Mouse (Mus musculus): ENCODE data around the gene Acsl5. TPM values are rescaled to one million over a fixed set of nuclear protein-coding genes. Genes with fewer than 3 reads are reported as not detected.

Acsl5 gene
- polyA plus RNA-seq, 1 experiment: 30.2 TPM

DNA sequence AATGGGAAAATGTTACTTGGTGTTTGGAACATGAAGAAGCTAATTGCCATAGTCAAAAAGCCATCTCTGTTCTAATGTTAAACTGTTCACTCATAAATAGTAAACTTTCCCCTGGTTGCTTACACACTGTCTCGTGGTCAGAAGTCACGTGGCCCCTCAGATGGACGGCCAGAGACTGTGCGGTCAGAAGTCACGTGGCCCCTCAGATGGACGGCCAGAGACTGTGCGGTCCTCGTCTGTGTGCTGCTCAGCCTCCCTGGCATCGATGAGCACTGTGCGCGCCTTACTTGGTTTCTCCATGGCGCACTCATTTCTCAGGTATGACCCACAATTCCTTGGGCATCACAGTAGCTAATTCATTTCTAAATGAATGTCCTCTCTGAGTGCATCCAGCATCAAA lies 84.7 kb downstream of the Acsl5 start:
- Histone ChIP-seq H3K4me3 (ENCODE audit: insufficient read depth, poor library complexity, severe bottlenecking) (no peak overlapping the region), H3K79me2 (ENCODE audit: control insufficient read depth, insufficient read depth) (no peaks in the 10 kb centered on the region), H3ac (ENCODE audit: control insufficient read depth, insufficient read length, low read depth) (peak overlapping the region; percentile 35), H3K36me3 (ENCODE audit: control insufficient read depth, insufficient read depth) (peaks cover 32% of the 10 kb centered on the region), H3K79me3 (ENCODE audit: low read depth) (peaks cover 4% of the 10 kb centered on the region), H3K27me3 (ENCODE audit: control insufficient read depth, insufficient read depth, insufficient read length) (no peaks in the 10 kb centered on the region)
- TF ChIP-seq FOSL1 (IDR thresholded peaks at IDR 0.05; ENCODE audit: insufficient read depth, low read length, poor library complexity, severe bottlenecking): no peak
- TF ChIP-seq CTCF (IDR thresholded peaks at IDR 0.05; ENCODE audit: control insufficient read depth, insufficient read depth, insufficient read length): no peak
- TF ChIP-seq CEBPB (IDR thresholded peaks at IDR 0.05; ENCODE audit: low read depth): no peak
- TF ChIP-seq MAX (IDR thresholded peaks at IDR 0.05): no peak
- no peak for TF ChIP-seq USF1 (IDR thresholded peaks at IDR 0.05; ENCODE audit: low read depth)
- TF ChIP-seq MYOD1 (IDR thresholded peaks at IDR 0.05; ENCODE audit: control insufficient read depth, insufficient read length, low read depth): no peak
- TF ChIP-seq MYOG (IDR thresholded peaks at IDR 0.05; ENCODE audit: control insufficient read depth, extremely low read depth, insufficient read length): no peak

DNA sequence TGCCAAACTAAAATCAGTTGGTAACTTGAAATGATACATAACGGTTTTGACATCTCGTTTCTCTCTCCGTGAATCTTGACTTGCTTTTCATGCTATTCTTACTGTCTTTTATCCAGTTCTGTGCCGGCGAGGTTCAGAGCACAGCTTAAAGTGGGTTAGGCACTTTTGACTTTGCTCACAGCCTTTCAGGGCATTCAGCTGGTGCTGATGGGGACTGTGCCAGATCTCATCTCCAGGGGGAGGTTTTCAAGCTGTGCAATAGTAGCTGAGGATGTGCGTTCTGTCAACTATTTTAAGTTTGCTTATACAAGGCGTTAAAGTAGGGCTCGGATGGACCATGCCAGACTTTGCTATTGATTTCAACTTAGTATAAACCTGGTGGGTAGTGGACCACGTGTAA lies 85.3 kb downstream of the Acsl5 start:
- Histone ChIP-seq H3K27me3 (ENCODE audit: control insufficient read depth, insufficient read depth, insufficient read length) (no peaks in the 10 kb centered on the region), H3K79me2 (ENCODE audit: control insufficient read depth, insufficient read depth) (no peaks in the 10 kb centered on the region), H3K79me3 (ENCODE audit: low read depth) (peaks cover 4% of the 10 kb centered on the region), H3K36me3 (ENCODE audit: control insufficient read depth, insufficient read depth) (peaks cover 26% of the 10 kb centered on the region), H3ac (ENCODE audit: control insufficient read depth, insufficient read length, low read depth) (no peak overlapping the region), H3K4me3 (ENCODE audit: insufficient read depth, poor library complexity, severe bottlenecking) (no peak overlapping the region)
- TF ChIP-seq USF1 (IDR thresholded peaks at IDR 0.05; ENCODE audit: low read depth) (no peak), FOSL1 (IDR thresholded peaks at IDR 0.05; ENCODE audit: insufficient read depth, low read length, poor library complexity, severe bottlenecking) (no peak), MAX (IDR thresholded peaks at IDR 0.05) (no peak), CTCF (IDR thresholded peaks at IDR 0.05; ENCODE audit: control insufficient read depth, insufficient read depth, insufficient read length) (no peak), MYOG (IDR thresholded peaks at IDR 0.05; ENCODE audit: control insufficient read depth, extremely low read depth, insufficient read length) (no peak), CEBPB (IDR thresholded peaks at IDR 0.05; ENCODE audit: low read depth) (no peak)

DNA sequence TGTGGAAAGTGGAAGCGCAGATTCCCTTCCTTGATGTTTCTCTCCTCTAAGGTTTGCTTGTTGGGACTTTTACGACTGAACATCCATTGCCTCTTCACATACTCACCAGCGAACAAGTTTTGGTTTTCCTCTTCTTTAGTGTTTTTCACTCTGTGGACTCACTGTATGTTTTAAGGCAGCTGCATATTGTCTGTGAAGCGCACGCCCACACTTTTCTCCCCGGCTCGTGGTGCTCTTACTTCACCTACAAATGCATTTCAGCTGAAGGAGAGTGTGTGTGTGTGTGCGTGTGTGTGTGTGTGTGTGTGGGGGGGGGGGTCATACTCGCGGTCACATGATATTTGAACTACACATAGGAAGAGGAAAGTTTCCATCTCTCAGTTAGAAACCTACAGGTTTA lies 85.9 kb downstream of the Acsl5 start:
- no peak overlapping the region for H3ac ChIP-seq (ENCODE audit: control insufficient read depth, insufficient read length, low read depth)
- H3K79me2 ChIP-seq (ENCODE audit: control insufficient read depth, insufficient read depth): no peaks in the 10 kb centered on the region
- no peak for TF ChIP-seq CEBPB (IDR thresholded peaks at IDR 0.05; ENCODE audit: low read depth)
- no peak for TF ChIP-seq MYOG (IDR thresholded peaks at IDR 0.05; ENCODE audit: control insufficient read depth, extremely low read depth, insufficient read length)
- TF ChIP-seq MAX (IDR thresholded peaks at IDR 0.05): no peak
- no peak for TF ChIP-seq CTCF (IDR thresholded peaks at IDR 0.05; ENCODE audit: control insufficient read depth, insufficient read depth, insufficient read length)
- no peak for TF ChIP-seq USF1 (IDR thresholded peaks at IDR 0.05; ENCODE audit: low read depth)
- no peak for TF ChIP-seq MYOD1 (IDR thresholded peaks at IDR 0.05; ENCODE audit: control insufficient read depth, insufficient read length, low read depth)
- no peak for TF ChIP-seq FOSL1 (IDR thresholded peaks at IDR 0.05; ENCODE audit: insufficient read depth, low read length, poor library complexity, severe bottlenecking)
- no peak overlapping the region for H3K4me3 ChIP-seq (ENCODE audit: insufficient read depth, poor library complexity, severe bottlenecking)
- H3K79me3 ChIP-seq (ENCODE audit: low read depth): peaks cover 4% of the 10 kb centered on the region
- H3K27me3 ChIP-seq (ENCODE audit: control insufficient read depth, insufficient read depth, insufficient read length): no peaks in the 10 kb centered on the region
- peaks cover 23% of the 10 kb centered on the region for H3K36me3 ChIP-seq (ENCODE audit: control insufficient read depth, insufficient read depth)

DNA sequence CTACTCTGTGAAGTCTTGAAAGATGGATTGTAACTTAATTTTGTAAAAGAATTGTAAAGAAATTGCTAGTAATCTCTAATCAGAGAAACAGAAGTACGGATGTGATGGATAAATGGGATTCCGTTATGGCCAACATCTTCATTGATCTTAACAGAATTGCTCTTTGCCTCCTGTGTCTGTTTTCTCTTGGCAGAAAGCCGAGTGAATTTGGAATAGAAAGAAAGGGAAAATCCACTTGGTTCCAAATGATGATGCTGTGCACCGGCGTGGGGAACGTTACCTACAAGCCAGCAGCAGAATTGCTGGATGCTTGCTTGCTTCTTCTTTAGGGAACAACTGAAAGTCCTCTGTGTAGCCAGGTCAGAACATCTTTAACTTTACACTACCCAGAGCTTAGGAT lies 88.8 kb downstream of the Acsl5 start:
- Histone ChIP-seq H3ac (ENCODE audit: control insufficient read depth, insufficient read length, low read depth) (no peak overlapping the region), H3K79me3 (ENCODE audit: low read depth) (peaks cover 4% of the 10 kb centered on the region), H3K79me2 (ENCODE audit: control insufficient read depth, insufficient read depth) (no peaks in the 10 kb centered on the region), H3K27me3 (ENCODE audit: control insufficient read depth, insufficient read depth, insufficient read length) (no peaks in the 10 kb centered on the region), H3K36me3 (ENCODE audit: control insufficient read depth, insufficient read depth) (peaks cover 19% of the 10 kb centered on the region), H3K4me3 (ENCODE audit: insufficient read depth, poor library complexity, severe bottlenecking) (no peak overlapping the region)
- no peak for TF ChIP-seq CEBPB (IDR thresholded peaks at IDR 0.05; ENCODE audit: low read depth)
- no peak for TF ChIP-seq MAX (IDR thresholded peaks at IDR 0.05)
- no peak for TF ChIP-seq USF1 (IDR thresholded peaks at IDR 0.05; ENCODE audit: low read depth)
- TF ChIP-seq FOSL1 (IDR thresholded peaks at IDR 0.05; ENCODE audit: insufficient read depth, low read length, poor library complexity, severe bottlenecking): no peak
- no peak for TF ChIP-seq CTCF (IDR thresholded peaks at IDR 0.05; ENCODE audit: control insufficient read depth, insufficient read depth, insufficient read length)
- no peak for TF ChIP-seq MYOD1 (IDR thresholded peaks at IDR 0.05; ENCODE audit: control insufficient read depth, insufficient read length, low read depth)
- TF ChIP-seq MYOG (IDR thresholded peaks at IDR 0.05; ENCODE audit: control insufficient read depth, extremely low read depth, insufficient read length): no peak

DNA sequence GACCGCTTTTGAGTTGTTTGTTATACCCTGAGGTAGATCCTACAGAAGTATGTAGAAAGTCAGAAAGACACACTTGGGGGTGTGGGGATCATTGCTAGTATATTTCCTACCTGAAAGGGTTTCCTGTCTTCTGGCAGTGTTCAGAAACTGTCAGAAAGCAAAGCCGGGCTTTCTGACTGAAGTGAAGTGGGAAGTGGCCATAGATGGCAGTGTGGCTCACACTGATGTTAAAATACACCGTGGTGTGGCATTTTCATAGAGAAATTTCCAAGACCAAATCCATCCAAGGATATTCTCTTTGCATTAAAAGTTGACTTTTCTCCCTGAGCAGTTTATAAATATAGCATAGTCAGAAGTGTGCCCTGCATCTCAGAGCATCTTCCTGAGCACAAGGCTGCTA lies 89.6 kb downstream of the Acsl5 start:
- no peak for TF ChIP-seq CEBPB (IDR thresholded peaks at IDR 0.05; ENCODE audit: low read depth)
- no peak for TF ChIP-seq MYOD1 (IDR thresholded peaks at IDR 0.05; ENCODE audit: control insufficient read depth, insufficient read length, low read depth)
- no peak for TF ChIP-seq USF1 (IDR thresholded peaks at IDR 0.05; ENCODE audit: low read depth)
- no peak for TF ChIP-seq FOSL1 (IDR thresholded peaks at IDR 0.05; ENCODE audit: insufficient read depth, low read length, poor library complexity, severe bottlenecking)
- TF ChIP-seq CTCF (IDR thresholded peaks at IDR 0.05; ENCODE audit: control insufficient read depth, insufficient read depth, insufficient read length): no peak
- TF ChIP-seq MYOG (IDR thresholded peaks at IDR 0.05; ENCODE audit: control insufficient read depth, extremely low read depth, insufficient read length): no peak
- no peak for TF ChIP-seq MAX (IDR thresholded peaks at IDR 0.05)
- Histone ChIP-seq H3K27me3 (ENCODE audit: control insufficient read depth, insufficient read depth, insufficient read length) (no peaks in the 10 kb centered on the region), H3K79me2 (ENCODE audit: control insufficient read depth, insufficient read depth) (peaks cover 5% of the 10 kb centered on the region)

DNA sequence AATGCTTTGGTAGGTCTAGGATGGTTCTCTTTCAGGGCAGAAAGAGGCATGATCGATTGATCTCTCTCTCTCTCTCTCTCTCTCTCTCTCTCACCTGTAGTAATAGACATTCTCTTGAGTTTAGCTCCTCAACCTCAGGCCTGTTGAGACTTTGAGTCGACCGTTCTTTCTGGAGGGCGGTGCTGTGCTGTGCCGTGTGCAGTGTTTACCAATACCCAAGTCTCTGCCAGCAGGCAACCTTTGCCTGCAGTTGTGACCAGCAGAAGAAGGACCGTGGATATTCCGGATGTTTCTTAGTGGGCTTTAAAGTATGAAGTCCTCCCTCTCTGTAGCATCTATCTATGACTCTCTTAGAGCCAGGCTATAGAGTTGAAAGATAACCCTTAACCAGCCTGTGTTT lies 90.7 kb downstream of the Acsl5 start:
- Histone ChIP-seq H3ac (ENCODE audit: control insufficient read depth, insufficient read length, low read depth) (no peak overlapping the region), H3K36me3 (ENCODE audit: control insufficient read depth, insufficient read depth) (peaks cover 7% of the 10 kb centered on the region), H3K27me3 (ENCODE audit: control insufficient read depth, insufficient read depth, insufficient read length) (no peaks in the 10 kb centered on the region), H3K79me2 (ENCODE audit: control insufficient read depth, insufficient read depth) (peaks cover 5% of the 10 kb centered on the region), H3K4me3 (ENCODE audit: insufficient read depth, poor library complexity, severe bottlenecking) (no peak overlapping the region), H3K79me3 (ENCODE audit: low read depth) (no peaks in the 10 kb centered on the region)
- TF ChIP-seq MYOG (IDR thresholded peaks at IDR 0.05; ENCODE audit: control insufficient read depth, extremely low read depth, insufficient read length): no peak
- no peak for TF ChIP-seq MYOD1 (IDR thresholded peaks at IDR 0.05; ENCODE audit: control insufficient read depth, insufficient read length, low read depth)
- TF ChIP-seq CEBPB (IDR thresholded peaks at IDR 0.05; ENCODE audit: low read depth): no peak
- TF ChIP-seq FOSL1 (IDR thresholded peaks at IDR 0.05; ENCODE audit: insufficient read depth, low read length, poor library complexity, severe bottlenecking): no peak
- no peak for TF ChIP-seq CTCF (IDR thresholded peaks at IDR 0.05; ENCODE audit: control insufficient read depth, insufficient read depth, insufficient read length)

More for the DNA sequence above, 89.6 kb downstream of the Acsl5 start:
- Histone ChIP-seq H3ac (ENCODE audit: control insufficient read depth, insufficient read length, low read depth) (no peak overlapping the region), H3K4me3 (ENCODE audit: insufficient read depth, poor library complexity, severe bottlenecking) (no peak overlapping the region), H3K79me3 (ENCODE audit: low read depth) (peaks cover 4% of the 10 kb centered on the region), H3K36me3 (ENCODE audit: control insufficient read depth, insufficient read depth) (peaks cover 17% of the 10 kb centered on the region)
